Mouse (Mus musculus): ENCODE data around the gene H2al2a. TPM values are rescaled to one million over a fixed set of nuclear protein-coding genes. Genes with fewer than 3 reads are reported as not detected.
"Not testable (repeated sequence)": the region's sequence is repeated elsewhere in the genome, so short reads cannot be mapped to it uniquely, and the experiment has no call there.

Gene H2al2a
- polyA plus RNA-seq, 1 experiment from 2014 or later = not detected

GRCm38 (mm10) chr2:17968037-17968436 is 28.7 kb downstream of the H2al2a start:
- H3K4me1 ChIP-seq = peaks cover 33% of the 10 kb centered on the region
- not testable (repeated sequence) for H3K4me3 ChIP-seq; DNase-seq (ENCODE audit: low spot score); H3K9me3 ChIP-seq (replicated peaks); H3K36me3 ChIP-seq; H3K27me3 ChIP-seq (ENCODE audit: low read depth, poor library complexity, severe bottlenecking); H3K27ac ChIP-seq (replicated peaks)
- 81% methylated on average over 3 of the region's 3 CpGs for WGBS

- 83% methylated on average over 1 of the region's 1 CpGs for WGBS
- Histone ChIP-seq H3K36me3 (no peaks in the 10 kb centered on the region), H3K4me1 (no peaks in the 10 kb centered on the region), H3K27me3 (ENCODE audit: low read depth, poor library complexity, severe bottlenecking) (no peaks in the 10 kb centered on the region), H3K9me3 (replicated peaks) (peaks cover 15% of the 10 kb centered on the region), H3K27ac (replicated peaks) (no peak overlapping the region), H3K4me3 (no peak overlapping the region)
- DNase-seq (ENCODE audit: low spot score) = no peak
Measured at GRCm38 (mm10) chr2:17959501-17959900, 37.3 kb downstream of the H2al2a start.

- DNase-seq (ENCODE audit: low spot score) = no peak
- no peaks in the 10 kb centered on the region for H3K9me3 ChIP-seq (replicated peaks)
- H3K36me3 ChIP-seq = no peaks in the 10 kb centered on the region
- no peaks in the 10 kb centered on the region for H3K4me1 ChIP-seq
- no peak overlapping the region for H3K27ac ChIP-seq (replicated peaks)
- WGBS = 82% methylated on average over 3 of the region's 3 CpGs
- H3K4me3 ChIP-seq = no peak overlapping the region
- no peaks in the 10 kb centered on the region for H3K27me3 ChIP-seq (ENCODE audit: low read depth, poor library complexity, severe bottlenecking)
Measured at GRCm38 (mm10) chr2:17946875-17947274, 49.9 kb downstream of the H2al2a start.

Other genes starting within 250 kb of the H2al2a start
- 25.0 and 25.1 TPM in 2 replicates for gene A930004D18Rik, start 40.8 kb upstream of the H2al2a start, polyA plus RNA-seq (2016; fragmentation: Nextera tagmentation; extraction: Ambion mirVana)
- 19.3 and 22.7 TPM in 2 replicates for gene Skida1, start 52.1 kb upstream of the H2al2a start, polyA plus RNA-seq (2016; fragmentation: Nextera tagmentation; extraction: Ambion mirVana)
- 66.9 and 71.0 TPM in 2 replicates for gene Mllt10, start 58.3 kb upstream of the H2al2a start, polyA plus RNA-seq (2016; fragmentation: Nextera tagmentation; extraction: Ambion mirVana)